Mouse (Mus musculus) CH12.LX (cell line): ENCODE measurements around the gene Tmem19. TPM values are rescaled to one million over a fixed set of nuclear protein-coding genes. Genes with fewer than 3 reads are reported as not detected.

Experiments used
- DNase-seq: peaks from one replicate; pipeline ENCODE4 v3.0.0-alpha.2; 2013; ENCODE audit errors: extremely low read depth
- H3K27ac ChIP-seq: 2 replicates; pipeline ENCODE4 v1.5.1; 2012; ENCODE audit warnings: low read depth, mild to moderate bottlenecking, control low read depth, moderate library complexity; ENCODE audit not compliant: insufficient read depth
- H3K27me3 ChIP-seq: replicated peaks from 2 replicates; pipeline ENCODE3; 2012; ENCODE audit warnings: inconsistent platforms
- H3K36me3 ChIP-seq, 2 experiments: replicated peaks in 1 of 2; 2 replicates each; pipeline versions ENCODE3 to v1.6.1; 2012; ENCODE audit warnings: inconsistent platforms in 1 of 2, low read length in 1 of 2, mild to moderate bottlenecking in 1 of 2, mixed read lengths in 1 of 2, moderate library complexity in 1 of 2; ENCODE audit not compliant: control insufficient read depth in 1 of 2, insufficient read depth in 1 of 2
- H3K4me1 ChIP-seq, 2 experiments: 2 replicates each; pipeline ENCODE4 v1.6.1; 2012; ENCODE audit warnings: inconsistent platforms in 1 of 2, moderate library complexity in 1 of 2; ENCODE audit not compliant: insufficient read depth in 2 of 2, control insufficient read depth in 1 of 2
- H3K4me2 ChIP-seq: 2 replicates; pipeline ENCODE4 v1.6.1; 2012; ENCODE audit warnings: low read depth, mild to moderate bottlenecking, control low read depth; ENCODE audit not compliant: poor library complexity, insufficient read depth, severe bottlenecking
- H3K4me3 ChIP-seq, 3 experiments: fragments of 150-350 bp in 1 of 3; sonication (generic) in 1 of 3; replicated peaks in 1 of 3; 2 replicates each; pipeline versions ENCODE3 to v1.5.1; 2011 to 2012; ENCODE audit warnings: low read depth in 2 of 3, low read length in 2 of 3, mild to moderate bottlenecking in 2 of 3, moderate library complexity in 2 of 3, control low read depth in 1 of 3, improper control_type of control experiment in 1 of 3, inconsistent platforms in 1 of 3, mixed read lengths in 1 of 3; ENCODE audit not compliant: poor library complexity in 1 of 3
- H3K79me2 ChIP-seq: replicated peaks from 2 replicates; pipeline ENCODE4 v1.6.1; 2012; ENCODE audit warnings: mild to moderate bottlenecking, moderate library complexity; ENCODE audit not compliant: control insufficient read depth, poor library complexity, insufficient read depth, severe bottlenecking; ENCODE audit errors: extremely low read depth
- H3K9ac ChIP-seq: 2 replicates; pipeline ENCODE4 v1.6.1; 2012; ENCODE audit warnings: low read depth, mild to moderate bottlenecking, control low read depth, moderate library complexity; ENCODE audit not compliant: insufficient read depth
- H3K9me3 ChIP-seq: replicated peaks from 2 replicates; pipeline ENCODE3; 2012; ENCODE audit warnings: low read length, inconsistent platforms, mixed read lengths
- CHD1 ChIP-seq: IDR thresholded peaks from 2 replicates; pipeline ENCODE4 v1.6.1; 2012; ENCODE audit warnings: low read depth, low read length, improper control_type of control experiment, inconsistent platforms
- CHD2 ChIP-seq: IDR thresholded peaks from 2 replicates; pipeline ENCODE4 v1.6.1; 2011; ENCODE audit warnings: low read length, improper control_type of control experiment
- E2F4 ChIP-seq: IDR thresholded peaks from 2 replicates; pipeline ENCODE4 v1.6.1; 2011; ENCODE audit warnings: low read depth, low read length, improper control_type of control experiment; ENCODE audit not compliant: insufficient replicate concordance
- ETS1 ChIP-seq: conservative IDR thresholded peaks from 2 replicates; pipeline ENCODE4 v1.6.1; 2012; ENCODE audit warnings: low read depth, mild to moderate bottlenecking, inconsistent platforms, low read length, improper control_type of control experiment, moderate library complexity
- HCFC1 ChIP-seq: IDR thresholded peaks from 2 replicates; pipeline ENCODE4 v1.6.1; 2012; ENCODE audit warnings: low read depth, mild to moderate bottlenecking, inconsistent platforms, low read length, improper control_type of control experiment
- JUN ChIP-seq: IDR thresholded peaks from 2 replicates; pipeline ENCODE4 v1.6.1; 2011; ENCODE audit warnings: low read depth, mild to moderate bottlenecking, low read length, improper control_type of control experiment, moderate library complexity; ENCODE audit not compliant: insufficient read depth
- MAX ChIP-seq: IDR thresholded peaks from 2 replicates; pipeline ENCODE4 v1.6.1; 2011; ENCODE audit warnings: low read length, improper control_type of control experiment
- MAZ ChIP-seq: IDR thresholded peaks from 2 replicates; pipeline ENCODE4 v1.6.1; 2012; ENCODE audit warnings: low read depth, mild to moderate bottlenecking, inconsistent platforms, low read length, improper control_type of control experiment, moderate library complexity
- MXI1 ChIP-seq: IDR thresholded peaks from 2 replicates; pipeline ENCODE4 v1.6.1; 2011; ENCODE audit warnings: mild to moderate bottlenecking, low read depth, low read length, improper control_type of control experiment
- NRF1 ChIP-seq: IDR thresholded peaks from 2 replicates; pipeline ENCODE4 v1.6.1; 2014; ENCODE audit warnings: low read depth, mild to moderate bottlenecking, inconsistent platforms, low read length, improper control_type of control experiment, moderate library complexity
- POLR2A ChIP-seq: IDR thresholded peaks from 2 replicates; pipeline ENCODE4 v1.6.1; 2011; ENCODE audit warnings: low read depth, mild to moderate bottlenecking, improper control_type of control experiment, low read length
- POLR2AphosphoS2 ChIP-seq: IDR thresholded peaks from 2 replicates; pipeline ENCODE4 v1.6.1; 2011; ENCODE audit warnings: low read depth, low read length, improper control_type of control experiment
- TCF12 ChIP-seq: IDR thresholded peaks from 2 replicates; pipeline ENCODE4 v1.6.1; 2014; ENCODE audit warnings: low read depth, mild to moderate bottlenecking, inconsistent platforms, low read length, improper control_type of control experiment
- UBTF ChIP-seq: IDR thresholded peaks from 2 replicates; pipeline ENCODE4 v1.6.1; 2012; ENCODE audit warnings: low read depth, mild to moderate bottlenecking, inconsistent platforms, low read length, improper control_type of control experiment, moderate library complexity
- USF1 ChIP-seq: IDR thresholded peaks from 2 replicates; pipeline ENCODE4 v1.6.1; 2014; ENCODE audit warnings: low read depth, mild to moderate bottlenecking, inconsistent platforms, low read length, improper control_type of control experiment
- ZKSCAN1 ChIP-seq: IDR thresholded peaks from 2 replicates; pipeline ENCODE4 v1.6.1; 2012; ENCODE audit warnings: low read depth, inconsistent platforms, low read length, improper control_type of control experiment, borderline replicate concordance
- ZMIZ1 ChIP-seq: IDR thresholded peaks from 2 replicates; pipeline ENCODE4 v1.6.1; 2012; ENCODE audit warnings: low read depth, mild to moderate bottlenecking, inconsistent platforms, low read length, improper control_type of control experiment
- ZNF384 ChIP-seq: IDR thresholded peaks from 2 replicates; pipeline ENCODE4 v1.6.1; 2012; ENCODE audit warnings: low read depth, low read length, improper control_type of control experiment, inconsistent platforms
- dilution Hi-C: fragments of 300-500 bp; cut with MboI; formaldehyde crosslinking; loops from 2 replicates; pipeline ENCODE4 v1.14.3; 2020; ENCODE audit warnings: low sequenced_read_pairs; ENCODE audit not compliant: extremely low pct_unique_long_range_greater_than_20kb, extremely low pct_ligation_motif_present
- in situ Hi-C: fragments of 300-500 bp; cut with MboI; formaldehyde crosslinking; loops from 3 replicates; pipeline ENCODE4 v1.14.3; 2019; ENCODE audit warnings: low sequenced_read_pairs, low pct_ligation_motif_present, low pct_unique_long_range_greater_than_20kb, mixed read lengths
- polyA plus RNA-seq: library from polyadenylated mRNA; unstranded; fragments of >175 nt; gene quantifications from 2 replicates; pipeline ENCODE4 v1.2.1, GENCODE M21; 2012; ENCODE audit warnings: low read depth; ENCODE audit not compliant: insufficient read length
- total RNA-seq, 2 experiments: library from RNA; depleted of rRNA; stranded (reverse); fragments of 300-350 nt in 1 of 2; fragments of >200 nt in 1 of 2; gene quantifications; 2 replicates each; pipeline ENCODE4 v1.2.3; 2012 to 2014

The Tmem19 gene
- total and polyA plus RNA-seq, 3 experiments = 25.7 to 29.3 (median 26.0) TPM

- DNase-seq = no peak
- TF ChIP-seq CHD2 = no peak
- no peak for TF ChIP-seq ZMIZ1
- TF ChIP-seq POLR2A = no peak
- TF ChIP-seq ZKSCAN1 = no peak
- TF ChIP-seq USF1 = no peak
- TF ChIP-seq JUN = no peak
- no peak for TF ChIP-seq MXI1
- no peak for TF ChIP-seq MAZ
- no peak for TF ChIP-seq ETS1
- TF ChIP-seq CHD1 = no peak
- TF ChIP-seq TCF12 = no peak
- TF ChIP-seq MAX = no peak
- TF ChIP-seq HCFC1 = no peak
- TF ChIP-seq NRF1 = no peak
- TF ChIP-seq POLR2AphosphoS2 = no peak
- no peak for TF ChIP-seq ZNF384
- no peak for TF ChIP-seq UBTF
- no peaks in the 10 kb centered on the region for H3K27me3 ChIP-seq
- peaks cover 27 to 53% of the 10 kb centered on the region in 2 experiments for H3K36me3 ChIP-seq
- peaks cover 8 to 52% of the 10 kb centered on the region in 2 experiments for H3K4me1 ChIP-seq
- in situ Hi-C loops (no loop called here), dilution Hi-C loops (no loop called here)
- H3K9ac ChIP-seq = no peak overlapping the region
- H3K9me3 ChIP-seq = no peaks in the 10 kb centered on the region
- H3K79me2 ChIP-seq = no peaks in the 10 kb centered on the region
- H3K27ac ChIP-seq = no peak overlapping the region
- H3K4me3 ChIP-seq = no peak overlapping the region
- no peak overlapping the region for H3K4me2 ChIP-seq
These were observed 22.4 kb downstream of the Tmem19 start for GRCm38 (mm10) chr10:115339820-115340328.

GRCm38 (mm10) chr10:115336901-115337300, 25.4 kb downstream of the Tmem19 start:
- Histone ChIP-seq H3K4me2 (no peak overlapping the region), H3K36me3 (peaks cover 18 to 37% of the 10 kb centered on the region in 2 experiments), H3K4me1 (peaks cover 10 to 56% of the 10 kb centered on the region in 2 experiments), H3K27me3 (no peaks in the 10 kb centered on the region), H3K9ac (no peak overlapping the region), H3K4me3 (no peak overlapping the region), H3K9me3 (no peaks in the 10 kb centered on the region), H3K27ac (no peak overlapping the region), H3K79me2 (0 out of 2 replicates have a peak, but pooled peaks cover 3% of the 10 kb centered on the region)
- in situ Hi-C loops = no loop called here
- TF ChIP-seq E2F4 = no peak
- DNase-seq = no peak
- dilution Hi-C loops = no loop called here
